Mouse (Mus musculus) right cerebral cortex, postnatal 36 days (tissue): ENCODE results near the gene Kdm2a.
A peak's percentile ranks its signal among the peaks of the same experiment; 100 is the strongest.

Experiments
- DNase-seq, 2 experiments: peaks; one replicate each; pipeline ENCODE4 v3.0.0; 2022; ENCODE audit warnings: low spot score in 2 of 2, mixed read lengths in 1 of 2

Gene Kdm2a

GRCm38 (mm10) chr19:4330603-4331002 lies 67.5 kb downstream of the Kdm2a start:
- DNase-seq, result no peak

- no peak for DNase-seq
Measured at GRCm38 (mm10) chr19:4328737-4329304, 69.3 kb downstream of the Kdm2a start.

- DNase-seq, result no peak
Measured at GRCm38 (mm10) chr19:4326881-4327280, 71.2 kb downstream of the Kdm2a start.

- no peak for DNase-seq
Measured at GRCm38 (mm10) chr19:4326106-4326505, 72.0 kb downstream of the Kdm2a start.

- no peak for DNase-seq
Measured at GRCm38 (mm10) chr19:4322134-4322533, 76.0 kb downstream of the Kdm2a start.

GRCm38 (mm10) chr19:4321622-4322021 lies 76.5 kb downstream of the Kdm2a start:
- no peak for DNase-seq

- DNase-seq, result no peak
Measured at GRCm38 (mm10) chr19:4319272-4319671, 78.8 kb downstream of the Kdm2a start.

- DNase-seq, result no peak
Measured at GRCm38 (mm10) chr19:4317181-4317580, 80.9 kb downstream of the Kdm2a start.

- no peak for DNase-seq
Measured at GRCm38 (mm10) chr19:4315223-4315944, 82.7 kb downstream of the Kdm2a start.

GRCm38 (mm10) chr19:4309776-4310185 lies 88.3 kb downstream of the Kdm2a start:
- DNase-seq, result no peak

GRCm38 (mm10) chr19:4309302-4309701 lies 88.8 kb downstream of the Kdm2a start:
- DNase-seq, result no peak

GRCm38 (mm10) chr19:4306190-4306577 lies 91.9 kb downstream of the Kdm2a start, which contains the start of gene Grk2:
Gene Grk2 (minus strand): TSS chr19:4306222.
- DNase-seq, result peak; percentile 49 to 62

- no peak for DNase-seq
Measured at GRCm38 (mm10) chr19:4305491-4306189, 92.4 kb downstream of the Kdm2a start.

- DNase-seq, result no peak
Measured at GRCm38 (mm10) chr19:4304871-4305321, 93.2 kb downstream of the Kdm2a start.

- DNase-seq, result no peak
Measured at GRCm38 (mm10) chr19:4304251-4304821, 93.7 kb downstream of the Kdm2a start.

- DNase-seq, result no peak
Measured at GRCm38 (mm10) chr19:4303640-4303995, 94.5 kb downstream of the Kdm2a start.

- peak in 1 of 2 experiments; percentile 35 for DNase-seq
Measured at GRCm38 (mm10) chr19:4302936-4303639, 95.0 kb downstream of the Kdm2a start.

GRCm38 (mm10) chr19:4301735-4302651 lies 96.1 kb downstream of the Kdm2a start:
- peak; percentile 37 to 50 for DNase-seq

- no peak for DNase-seq
Measured at GRCm38 (mm10) chr19:4300852-4301734, 97.0 kb downstream of the Kdm2a start.

- peak in 1 of 2 experiments; percentile 45 for DNase-seq
Measured at GRCm38 (mm10) chr19:4300271-4300704, 97.8 kb downstream of the Kdm2a start.
